Mouse (Mus musculus): ENCODE results near the gene Slc12a7.

- TF ChIP-seq CTCF (IDR thresholded peaks at IDR 0.05; ENCODE audit: low read depth) (no peak), EP300 (IDR thresholded peaks at IDR 0.05; ENCODE audit: low read depth) (no peak)
Observed at GRCm38 (mm10) chr13:73814181-73814580, 81.3 kb downstream of the Slc12a7 start.

All from heart, postnatal 0 days (tissue).